Mouse (Mus musculus) cerebellum, adult 2 months (tissue): Measurements from ENCODE around the gene Mars.

Source experiments
- CTCF ChIP-seq: fragments of 200-500 bp; IDR thresholded peaks from 2 replicates; pipeline ENCODE4 v1.5.1; 2011; ENCODE audit warnings: low read depth, mild to moderate bottlenecking, control low read depth, low read length, moderate library complexity, borderline replicate concordance; ENCODE audit not compliant: insufficient read depth
- POLR2A ChIP-seq: fragments of 200-500 bp; IDR thresholded peaks from 2 replicates; pipeline ENCODE4 v1.6.1; 2011; ENCODE audit warnings: low read length, control low read depth, borderline replicate concordance; ENCODE audit not compliant: insufficient read depth

DNA sequence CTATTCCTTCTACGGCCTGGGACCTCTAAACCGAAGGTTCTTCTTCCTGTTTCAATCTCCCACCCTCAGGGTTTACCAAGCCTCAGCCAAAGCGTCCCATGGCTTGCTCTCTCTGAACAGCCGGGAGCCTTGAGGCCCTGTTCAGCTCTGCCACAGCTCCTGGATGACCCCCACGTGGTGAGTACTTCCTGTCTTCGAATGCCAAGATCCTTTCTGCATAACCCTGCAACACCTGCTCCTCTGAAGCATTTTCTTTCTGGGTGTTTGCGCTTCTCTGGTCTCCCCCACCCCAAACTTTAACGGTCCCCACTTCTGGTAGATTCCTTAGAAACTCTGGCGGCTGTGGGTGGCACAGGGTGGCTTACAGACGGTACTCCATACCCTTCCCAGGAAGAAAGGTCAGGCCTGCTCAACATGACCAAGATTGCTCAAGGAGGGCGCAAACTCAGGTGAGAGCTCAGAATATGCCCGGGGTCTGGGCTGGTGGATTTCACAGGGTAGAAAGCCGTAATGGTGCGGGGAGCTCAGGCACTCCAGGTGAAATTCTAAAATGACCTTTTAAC, 13.9 kb upstream of the Mars start:
- TF ChIP-seq POLR2A (no peak), CTCF (no peak)
